Mouse (Mus musculus) duodenum, adult 2 months (tissue): ENCODE results near the gene Gm8947. TPM values are rescaled to one million over a fixed set of nuclear protein-coding genes. Genes with fewer than 3 reads are reported as not detected.

Source experiments
- polyA plus RNA-seq: library from polyadenylated mRNA; depleted of rRNA; stranded (reverse); fragments of >200 nt; gene quantifications from 2 replicates; pipeline ENCODE4 v1.2.3, GENCODE M21; 2012; ENCODE audit warnings: low replicate concordance; rRNA removed

Gm8947 gene
- polyA plus RNA-seq = 0.09 TPM in 1 of 2 replicates, not detected in the other

GRCm38 (mm10) chr1:151192075-151192474 lies at the start of gene Gm8947:
Gm8947 (plus strand) TSS chr1:151192376.

GRCm38 (mm10) chr1:151182266-151182665 lies 9.9 kb upstream of the Gm8947 start, which contains the start of gene Gm47985:
Gm47985 (plus strand) TSS chr1:151182537.

GRCm38 (mm10) chr1:151198120-151198519 lies 5.9 kb downstream of the Gm8947 start, which contains the start of gene Gm47995:
Gm47995 (plus strand) TSS chr1:151198448.

GRCm38 (mm10) chr1:151203818-151204217 lies 11.6 kb downstream of the Gm8947 start, which contains the start of gene 3110040M04Rik:
3110040M04Rik (plus strand) TSS chr1:151204121.

GRCm38 (mm10) chr1:151209824-151210355 lies 17.7 kb downstream of the Gm8947 start, which contains the start of gene Gm47996:
Gm47996 (plus strand) TSS chr1:151210131.

Other genes with a start within 250 kb of the Gm8947 start
- 0.75 and 0.77 TPM in 2 replicates for gene Hmcn1, start 198.9 kb upstream of the Gm8947 start, polyA plus RNA-seq
- 0.26 TPM in 1 of 2 replicates, not detected in the other for gene Gm47985, start 9.8 kb upstream of the Gm8947 start, polyA plus RNA-seq
- 0.69 TPM in 1 of 2 replicates, not detected in the other for gene Gm47995, start 6.1 kb downstream of the Gm8947 start, polyA plus RNA-seq
- not detected in 2 replicates for gene 3110040M04Rik, start 11.7 kb downstream of the Gm8947 start, polyA plus RNA-seq
- 0.19 TPM in 1 of 2 replicates, not detected in the other for gene Gm47996, start 17.8 kb downstream of the Gm8947 start, polyA plus RNA-seq
- 16.1 and 37.6 TPM in 2 replicates for gene Ivns1abp, start 152.1 kb downstream of the Gm8947 start, polyA plus RNA-seq
- 0.87 and 2.0 TPM in 2 replicates for gene Swt1, start 236.1 kb downstream of the Gm8947 start, polyA plus RNA-seq
- 13.8 and 15.8 TPM in 2 replicates for gene Trmt1l, start 236.2 kb downstream of the Gm8947 start, polyA plus RNA-seq